Mouse (Mus musculus) midbrain, postnatal 0 days (tissue): ENCODE data around the gene Ubn1. TPM values are rescaled to one million over a fixed set of nuclear protein-coding genes. Genes with fewer than 3 reads are reported as not detected.

Source experiments
- ATAC-seq: fragments of 200-750 bp; cut with Nextera tagmentation; 2 replicates; pipeline ENCODE4 v1.8.0; 2017; ENCODE audit warnings: moderate number of reproducible peaks, mild to moderate bottlenecking, moderate TSS enrichment, moderate library complexity; ENCODE audit not compliant: low FRiP score
- DNase-seq: peaks from one replicate; pipeline ENCODE4 v3.0.0-alpha.2; 2015; ENCODE audit warnings: low spot score
- H3K27ac ChIP-seq: fragments of 300-500 bp; sonication (generic); 2 replicates; pipeline ENCODE4 v1.5.1; 2014; ENCODE audit warnings: low read depth, mild to moderate bottlenecking, low read length, mixed read lengths
- H3K27me3 ChIP-seq: fragments of 300-500 bp; sonication (generic); 2 replicates; pipeline ENCODE4 v1.6.1; 2014; ENCODE audit warnings: low read length, control low read depth, mixed read lengths; ENCODE audit not compliant: insufficient read depth
- H3K36me3 ChIP-seq: fragments of 300-500 bp; sonication (generic); 2 replicates; pipeline ENCODE4 v1.6.1; 2014; ENCODE audit warnings: low read length, control low read depth, mixed read lengths; ENCODE audit not compliant: insufficient read depth
- H3K4me1 ChIP-seq: fragments of 300-500 bp; sonication (generic); 2 replicates; pipeline ENCODE4 v1.6.1; 2014; ENCODE audit warnings: mild to moderate bottlenecking, control low read depth, antibody characterized with exemption, low read length, mixed read lengths; ENCODE audit not compliant: insufficient read depth
- H3K4me2 ChIP-seq: fragments of 300-500 bp; sonication (generic); 2 replicates; pipeline ENCODE4 v1.6.1; 2014; ENCODE audit warnings: low read depth, mild to moderate bottlenecking, low read length, mixed read lengths; ENCODE audit not compliant: poor library complexity, severe bottlenecking
- H3K4me3 ChIP-seq: fragments of 300-500 bp; sonication (generic); 2 replicates; pipeline ENCODE4 v1.5.1; 2014; ENCODE audit warnings: low read depth, mild to moderate bottlenecking, low read length, moderate library complexity
- H3K9ac ChIP-seq: fragments of 300-500 bp; sonication (generic); replicated peaks from 2 replicates; pipeline ENCODE4 v1.6.1; 2014; ENCODE audit warnings: mild to moderate bottlenecking, low read length, moderate library complexity, mixed read lengths; ENCODE audit not compliant: poor library complexity, severe bottlenecking
- H3K9me3 ChIP-seq: fragments of 300-500 bp; sonication (generic); 2 replicates; pipeline ENCODE4 v1.6.1; 2016; ENCODE audit warnings: low read length, control low read depth
- CTCF ChIP-seq: IDR thresholded peaks from 2 replicates; pipeline ENCODE4 v1.5.1; 2016; ENCODE audit warnings: antibody characterized with exemption, mild to moderate bottlenecking
- WGBS: fragments of 180-500 bp; shearing (Covaris S2); extraction: QIAGEN DNeasy Blood & Tissue Kit; methylation state at CpG from one replicate; pipeline ENCODE4 v1.1.7; 2014; 5-methylcytosine and 5-hydroxymethylcytosine counted together
- polyA plus RNA-seq: library from polyadenylated mRNA; unstranded; fragments of >200 nt; fragmentation: Nextera tagmentation; extraction: Ambion mirVana; gene quantifications from 2 replicates; pipeline ENCODE4 v1.2.1, GENCODE M21; 2015
- total RNA-seq: library from RNA; depleted of rRNA; stranded (reverse); fragments of >200 nt; gene quantifications from 2 replicates; pipeline ENCODE4 v1.2.3, GENCODE M21; 2014; rRNA removed

The Ubn1 gene
- total and polyA plus RNA-seq, 2 experiments from 2014 or later, result 7.0 to 28.4 TPM

DNA sequence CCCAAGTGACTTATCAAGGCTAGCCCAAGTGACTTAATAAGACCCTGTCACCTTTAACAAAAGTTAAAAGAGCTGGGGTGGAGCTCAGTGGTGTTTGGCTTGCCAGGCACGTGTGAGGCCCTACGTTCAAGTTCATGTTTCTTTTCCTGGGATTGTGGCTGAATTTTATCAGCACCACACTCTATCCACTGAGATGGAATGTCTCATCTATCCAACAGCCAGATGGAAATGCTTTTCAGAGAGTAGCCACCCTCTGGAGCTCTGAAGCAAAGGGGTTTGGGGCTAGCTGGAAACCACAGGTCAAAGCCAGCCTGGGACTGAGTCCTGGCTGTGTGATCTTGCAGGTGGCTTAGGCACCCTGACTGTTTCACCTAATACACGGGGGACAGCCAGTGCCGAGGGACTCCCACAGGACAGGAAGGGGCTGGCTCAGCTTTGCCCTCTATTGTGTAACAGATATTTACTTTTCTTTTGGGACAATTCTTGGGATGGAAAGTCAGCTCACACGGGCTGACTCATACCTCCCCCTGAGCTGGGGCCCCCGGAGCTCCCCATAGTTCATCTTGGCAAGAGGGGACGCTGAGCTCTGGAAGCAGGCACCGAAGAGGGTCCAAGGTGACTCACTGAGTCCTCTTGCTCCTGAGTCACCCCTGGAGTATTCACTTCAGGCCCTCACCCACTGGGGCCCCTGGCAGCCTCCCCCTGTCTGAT, 85.8 kb downstream of the Ubn1 start:
- no peak overlapping the region for H3K4me2 ChIP-seq
- no peaks in the 10 kb centered on the region for H3K4me1 ChIP-seq
- no peak overlapping the region for H3K27ac ChIP-seq
- H3K27me3 ChIP-seq, result peaks cover 36% of the 10 kb centered on the region
- ATAC-seq, result no peak
- H3K4me3 ChIP-seq, result no peak overlapping the region
- TF ChIP-seq CTCF, result no peak
- H3K36me3 ChIP-seq, result no peaks in the 10 kb centered on the region
- no peaks in the 10 kb centered on the region for H3K9me3 ChIP-seq
- H3K9ac ChIP-seq, result no peak overlapping the region
- DNase-seq, result no peak
- 69% methylated on average over 8 of the region's 8 CpGs for WGBS

Other genes starting within 250 kb of the Ubn1 start
- gene 4930562C15Rik, start 214.6 kb upstream of the Ubn1 start, total RNA-seq, result not detected in 2 replicates
- gene 4930562C15Rik, start 214.6 kb upstream of the Ubn1 start, polyA plus RNA-seq, result 0.47 TPM in 1 of 2 replicates, not detected in the other
- gene Ubald1, start 169.7 kb upstream of the Ubn1 start, total RNA-seq, result 30.3 and 35.0 TPM in 2 replicates
- gene Ubald1, start 169.7 kb upstream of the Ubn1 start, polyA plus RNA-seq, result 79.9 and 82.5 TPM in 2 replicates
- 199 and 221 TPM in 2 replicates for gene Mgrn1, start 163.8 kb upstream of the Ubn1 start, total RNA-seq
- 117 and 127 TPM in 2 replicates for gene Mgrn1, start 163.8 kb upstream of the Ubn1 start, polyA plus RNA-seq
- 46.7 and 48.6 TPM in 2 replicates for gene Nudt16l1, start 111.3 kb upstream of the Ubn1 start, total RNA-seq
- gene Nudt16l1, start 111.3 kb upstream of the Ubn1 start, polyA plus RNA-seq, result 103 and 117 TPM in 2 replicates
- 36.7 and 62.2 TPM in 2 replicates for gene Anks3, start 85.9 kb upstream of the Ubn1 start, total RNA-seq
- gene Anks3, start 85.9 kb upstream of the Ubn1 start, polyA plus RNA-seq, result 44.3 and 46.9 TPM in 2 replicates
- not detected in 2 replicates for gene Sept12, start 52.2 kb upstream of the Ubn1 start, total RNA-seq
- gene Sept12, start 52.2 kb upstream of the Ubn1 start, polyA plus RNA-seq, result not detected in 2 replicates
- gene Smim22, start 42.8 kb upstream of the Ubn1 start, total RNA-seq, result not detected in 2 replicates
- gene Smim22, start 42.8 kb upstream of the Ubn1 start, polyA plus RNA-seq, result 1.1 TPM in 1 of 2 replicates, not detected in the other
- gene Rogdi, start 36.5 kb upstream of the Ubn1 start, total RNA-seq, result 115 and 121 TPM in 2 replicates
- gene Rogdi, start 36.5 kb upstream of the Ubn1 start, polyA plus RNA-seq, result 165 and 175 TPM in 2 replicates
- gene Glyr1, start 194 bp upstream of the Ubn1 start, total RNA-seq, result 176 and 179 TPM in 2 replicates
- gene Glyr1, start 194 bp upstream of the Ubn1 start, polyA plus RNA-seq, result 146 and 149 TPM in 2 replicates
- gene Ppl, start 82.4 kb downstream of the Ubn1 start, total RNA-seq, result 0.14 and 0.88 TPM in 2 replicates
- gene Ppl, start 82.4 kb downstream of the Ubn1 start, polyA plus RNA-seq, result 0.09 and 0.10 TPM in 2 replicates
- 0.76 and 1.6 TPM in 2 replicates for gene Sec14l5, start 97.1 kb downstream of the Ubn1 start, total RNA-seq
- 0.09 and 0.14 TPM in 2 replicates for gene Sec14l5, start 97.1 kb downstream of the Ubn1 start, polyA plus RNA-seq
- 8.2 and 12.5 TPM in 2 replicates for gene Nagpa, start 154.0 kb downstream of the Ubn1 start, total RNA-seq
- gene Nagpa, start 154.0 kb downstream of the Ubn1 start, polyA plus RNA-seq, result 7.3 and 9.1 TPM in 2 replicates
- 22.4 and 23.4 TPM in 2 replicates for gene AU021092, start 172.2 kb downstream of the Ubn1 start, total RNA-seq
- 8.1 and 9.3 TPM in 2 replicates for gene AU021092, start 172.2 kb downstream of the Ubn1 start, polyA plus RNA-seq
- 39.0 and 46.7 TPM in 2 replicates for gene Alg1, start 183.6 kb downstream of the Ubn1 start, total RNA-seq
- 40.1 and 45.9 TPM in 2 replicates for gene Alg1, start 183.6 kb downstream of the Ubn1 start, polyA plus RNA-seq
- gene Eef2kmt, start 205.9 kb downstream of the Ubn1 start, total RNA-seq, result 5.8 and 7.1 TPM in 2 replicates
- 6.1 and 6.2 TPM in 2 replicates for gene Eef2kmt, start 205.9 kb downstream of the Ubn1 start, polyA plus RNA-seq